Mouse (Mus musculus): ENCODE data around the gene Adamtsl4.

GRCm38 (mm10) chr3:95687168-95687523, 571 bp downstream of the Adamtsl4 start:
- no peak for TF ChIP-seq CTCF (IDR thresholded peaks at IDR 0.05; ENCODE audit: control insufficient read depth, insufficient read depth, insufficient read length)
- no peak for TF ChIP-seq USF1 (IDR thresholded peaks at IDR 0.05; ENCODE audit: low read depth)
- TF ChIP-seq CEBPB (IDR thresholded peaks at IDR 0.05; ENCODE audit: low read depth): no peak
- no peak for TF ChIP-seq MYOG (IDR thresholded peaks at IDR 0.05; ENCODE audit: control insufficient read depth, extremely low read depth, insufficient read length)

Measured in C2C12 (cell line).